Mouse (Mus musculus) forebrain, embryonic 11.5 days (tissue): ENCODE results near the gene H2-Oa. TPM values are rescaled to one million over a fixed set of nuclear protein-coding genes. Genes with fewer than 3 reads are reported as not detected.

Experiments
- polyA plus RNA-seq: library from polyadenylated mRNA; unstranded; fragments of >200 nt; fragmentation: Nextera tagmentation; extraction: Ambion mirVana; gene quantifications from 2 replicates; pipeline ENCODE4 v1.2.1, GENCODE M21; 2014

H2-Oa gene
- polyA plus RNA-seq, 1 experiment from 2014 or later, result 0.17 TPM

Other genes with a start within 250 kb of the H2-Oa start
- gene Cd320, start 249.2 kb upstream of the H2-Oa start, polyA plus RNA-seq, result 62.9 and 74.6 TPM in 2 replicates
- gene Gm7029, start 218.5 kb upstream of the H2-Oa start, polyA plus RNA-seq, result not detected in 2 replicates
- 16.0 and 20.4 TPM in 2 replicates for gene Kifc1, start 201.7 kb upstream of the H2-Oa start, polyA plus RNA-seq
- gene Platr17, start 187.2 kb upstream of the H2-Oa start, polyA plus RNA-seq, result 0.24 TPM in 1 of 2 replicates, not detected in the other
- 68.2 and 73.8 TPM in 2 replicates for gene Daxx, start 182.9 kb upstream of the H2-Oa start, polyA plus RNA-seq
- 13.9 and 15.5 TPM in 2 replicates for gene Tapbp, start 176.4 kb upstream of the H2-Oa start, polyA plus RNA-seq
- gene Zbtb22, start 176.4 kb upstream of the H2-Oa start, polyA plus RNA-seq, result 13.0 and 14.9 TPM in 2 replicates
- 48.0 and 51.5 TPM in 2 replicates for gene Rgl2, start 162.8 kb upstream of the H2-Oa start, polyA plus RNA-seq
- gene Pfdn6, start 152.0 kb upstream of the H2-Oa start, polyA plus RNA-seq, result 202 and 214 TPM in 2 replicates
- gene Wdr46, start 151.7 kb upstream of the H2-Oa start, polyA plus RNA-seq, result 42.6 and 47.2 TPM in 2 replicates
- 4.0 and 4.3 TPM in 2 replicates for gene B3galt4, start 140.9 kb upstream of the H2-Oa start, polyA plus RNA-seq
- gene Vps52, start 136.5 kb upstream of the H2-Oa start, polyA plus RNA-seq, result 44.0 and 46.8 TPM in 2 replicates
- 1,265 and 1,326 TPM in 2 replicates for gene Rps18, start 136.3 kb upstream of the H2-Oa start, polyA plus RNA-seq
- gene H2-K1, start 92.0 kb upstream of the H2-Oa start, polyA plus RNA-seq, result 35.7 and 40.1 TPM in 2 replicates
- gene Ring1, start 67.7 kb upstream of the H2-Oa start, polyA plus RNA-seq, result 7.5 and 8.3 TPM in 2 replicates
- gene H2-Ke6, start 64.3 kb upstream of the H2-Oa start, polyA plus RNA-seq, result 81.7 and 101 TPM in 2 replicates
- gene Slc39a7, start 60.7 kb upstream of the H2-Oa start, polyA plus RNA-seq, result 99.6 and 104 TPM in 2 replicates
- 32.8 and 40.3 TPM in 2 replicates for gene Rxrb, start 60.5 kb upstream of the H2-Oa start, polyA plus RNA-seq
- gene Col11a2, start 52.9 kb upstream of the H2-Oa start, polyA plus RNA-seq, result 1.3 and 1.7 TPM in 2 replicates
- gene H2-DMa, start 27.2 kb downstream of the H2-Oa start, polyA plus RNA-seq, result 7.2 and 8.2 TPM in 2 replicates
- gene Brd2, start 30.3 kb downstream of the H2-Oa start, polyA plus RNA-seq, result 152 and 163 TPM in 2 replicates
- gene H2-DMb2, start 51.0 kb downstream of the H2-Oa start, polyA plus RNA-seq, result 0.15 TPM in 1 of 2 replicates, not detected in the other
- gene H2-DMb1, start 60.7 kb downstream of the H2-Oa start, polyA plus RNA-seq, result 0.15 and 0.87 TPM in 2 replicates
- gene Tap1, start 95.2 kb downstream of the H2-Oa start, polyA plus RNA-seq, result 1.6 and 1.7 TPM in 2 replicates
- gene Psmb9, start 95.4 kb downstream of the H2-Oa start, polyA plus RNA-seq, result 0.99 and 1.6 TPM in 2 replicates
- 1.5 and 1.6 TPM in 2 replicates for gene Psmb8, start 105.4 kb downstream of the H2-Oa start, polyA plus RNA-seq
- 0.11 and 0.41 TPM in 2 replicates for gene Tap2, start 111.2 kb downstream of the H2-Oa start, polyA plus RNA-seq
- not detected in 2 replicates for gene H2-Ob, start 146.6 kb downstream of the H2-Oa start, polyA plus RNA-seq
- gene H2-Ab1, start 165.3 kb downstream of the H2-Oa start, polyA plus RNA-seq, result 3.0 and 3.6 TPM in 2 replicates
- gene H2-Aa, start 195.5 kb downstream of the H2-Oa start, polyA plus RNA-seq, result not detected in 2 replicates
- gene H2-Eb1, start 213.5 kb downstream of the H2-Oa start, polyA plus RNA-seq, result 0.92 and 0.99 TPM in 2 replicates
- not detected in 2 replicates for gene H2-Eb2, start 233.3 kb downstream of the H2-Oa start, polyA plus RNA-seq